Mouse (Mus musculus) lung, postnatal 0 days (tissue): Measurements from ENCODE around the gene Plppr3.

Experiments
- CTCF ChIP-seq: IDR thresholded peaks from 2 replicates; pipeline ENCODE4 v1.5.1; 2016; ENCODE audit warnings: antibody characterized with exemption, mild to moderate bottlenecking
- EP300 ChIP-seq: IDR thresholded peaks from 2 replicates; pipeline ENCODE4 v1.6.1; 2016; ENCODE audit warnings: antibody characterized with exemption, mild to moderate bottlenecking, control low read depth

DNA sequence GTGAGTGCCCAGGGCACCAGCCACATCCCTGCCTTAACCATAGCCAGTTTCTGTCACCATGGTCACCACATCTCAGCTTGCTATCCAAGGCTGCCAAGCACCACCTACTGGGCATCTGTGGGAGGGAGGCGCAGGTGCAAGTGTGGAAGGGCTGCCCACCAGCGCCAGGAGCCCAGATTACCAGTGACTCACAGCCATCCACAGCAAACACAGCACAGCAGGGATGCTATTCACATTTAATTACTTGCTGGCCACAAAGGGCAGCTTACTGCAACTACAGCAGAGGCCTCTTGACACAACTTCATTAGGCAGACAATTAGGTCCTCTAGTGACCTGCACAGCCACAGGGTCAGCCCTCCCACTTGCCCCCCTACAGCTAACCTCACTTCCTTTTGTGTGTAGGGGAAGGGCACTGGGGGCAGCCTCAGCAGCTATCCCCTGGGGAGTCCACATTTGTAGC is 26.5 kb upstream of the Plppr3 start:
- TF ChIP-seq CTCF: peak; percentile 48
- no peak for TF ChIP-seq EP300
